Mouse (Mus musculus): ENCODE results near the gene Tarbp2. TPM values are rescaled to one million over a fixed set of nuclear protein-coding genes. Genes with fewer than 3 reads are reported as not detected.

Tarbp2 gene
- polyA plus RNA-seq (2017; shearing (Covaris generic)): 10 to 100 TPM; 25.3 to 25.9 TPM

DNA sequence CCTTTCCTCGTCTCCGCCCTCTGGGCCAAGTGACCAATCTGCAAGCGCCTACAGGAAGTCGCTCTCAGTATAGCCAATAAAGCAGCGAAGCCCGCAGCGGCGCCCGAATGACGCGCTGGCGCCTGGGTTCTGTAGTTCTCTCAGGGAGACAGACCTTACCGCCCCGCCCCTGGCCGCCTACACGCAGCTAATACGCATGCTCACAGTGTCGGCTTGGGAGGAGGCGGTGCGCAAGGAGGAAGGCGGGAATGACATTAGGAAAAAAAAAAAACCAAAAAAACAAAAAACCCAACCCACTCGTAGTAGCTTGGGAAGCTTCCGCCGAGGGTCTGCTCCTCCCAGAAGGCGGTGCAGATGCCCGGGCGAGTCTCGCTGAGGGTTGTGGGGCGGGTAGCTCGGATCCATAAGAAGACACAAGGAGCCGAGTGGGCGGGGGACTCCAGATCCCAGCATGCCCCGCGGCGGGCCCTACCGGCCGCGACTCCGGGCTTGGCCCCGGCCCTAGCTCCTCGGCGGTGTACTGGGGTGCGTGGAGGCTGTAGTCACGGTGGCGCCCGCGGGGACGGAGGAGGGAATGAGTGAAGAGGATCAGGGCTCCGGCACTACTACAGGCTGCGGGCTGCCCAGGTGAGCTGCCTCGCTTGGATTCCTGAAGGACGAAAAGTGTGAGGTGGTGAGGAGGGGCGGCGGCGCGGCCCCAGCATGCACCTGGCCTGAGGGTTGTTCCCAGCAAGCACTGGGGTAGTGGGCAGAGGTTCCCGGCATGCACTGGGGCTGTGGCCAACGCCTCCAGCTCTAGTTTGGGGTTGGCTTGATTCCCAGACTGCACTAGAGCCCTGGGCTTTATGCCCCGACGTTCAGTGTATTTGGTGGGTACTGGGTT is at the start of gene Tarbp2:
Tarbp2 (plus strand) TSS at position 217 of the 883 bp plus-strand sequence.
- ATAC-seq: peak; percentile 89

DNA sequence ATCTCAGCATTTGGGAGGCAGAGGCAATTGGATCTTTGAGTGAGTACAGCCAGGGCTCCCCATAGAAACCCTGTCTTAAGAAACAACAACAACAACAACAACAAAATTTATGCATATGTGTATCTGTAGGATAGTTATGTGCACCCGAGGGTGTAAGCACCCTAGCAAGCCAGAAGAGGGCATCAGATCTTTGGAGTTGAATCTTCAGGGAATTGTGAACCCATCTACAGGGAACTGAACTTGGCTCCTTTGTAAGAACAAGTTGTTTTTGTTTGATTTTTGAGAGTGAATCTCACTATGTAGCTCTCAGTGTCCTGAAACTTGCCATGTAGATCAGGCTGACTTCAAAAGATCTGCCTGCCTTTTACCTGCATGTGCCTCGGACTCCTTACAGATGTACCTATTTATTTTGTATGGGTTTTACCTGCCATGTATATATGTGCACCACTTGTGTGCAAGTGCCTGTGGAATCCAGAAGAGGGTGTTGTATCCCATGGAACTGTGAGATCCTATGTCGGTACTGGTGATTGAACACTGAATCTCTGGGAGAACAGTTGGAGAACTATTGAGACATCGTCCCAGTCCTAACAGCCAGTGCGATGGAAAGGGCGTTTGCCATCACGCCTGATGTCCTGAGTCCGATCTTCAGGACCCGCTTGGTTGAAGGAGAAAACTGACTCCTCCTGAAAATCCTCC is 49.2 kb upstream of the Tarbp2 start:
- no peak for ATAC-seq

DNA sequence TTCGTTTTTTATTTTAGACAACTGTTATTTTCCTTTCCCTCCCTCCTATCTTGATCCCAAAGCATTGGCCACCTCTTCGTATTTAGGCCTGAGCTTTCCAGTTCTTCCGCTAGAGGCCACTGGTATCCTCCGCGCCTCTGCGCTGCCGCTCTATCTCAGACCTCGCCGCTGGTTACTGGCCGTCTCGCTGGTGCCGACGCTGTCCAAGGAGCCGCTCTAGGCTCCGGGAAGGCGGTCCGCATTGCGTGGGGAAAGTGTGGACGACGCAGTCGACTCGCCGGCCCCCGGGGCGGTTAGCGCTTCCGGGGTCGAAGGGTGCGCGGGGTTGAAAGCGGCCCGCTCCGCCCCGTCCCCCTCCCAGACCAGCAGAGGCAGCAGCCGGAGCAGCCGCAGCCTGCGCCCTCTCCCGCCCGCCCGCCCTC is 47.8 kb upstream of the Tarbp2 start, which contains the start of gene Pcbp2:
Pcbp2 (plus strand) TSS at position 357 of the 422 bp plus-strand sequence.
- ATAC-seq: peak; percentile 98

DNA sequence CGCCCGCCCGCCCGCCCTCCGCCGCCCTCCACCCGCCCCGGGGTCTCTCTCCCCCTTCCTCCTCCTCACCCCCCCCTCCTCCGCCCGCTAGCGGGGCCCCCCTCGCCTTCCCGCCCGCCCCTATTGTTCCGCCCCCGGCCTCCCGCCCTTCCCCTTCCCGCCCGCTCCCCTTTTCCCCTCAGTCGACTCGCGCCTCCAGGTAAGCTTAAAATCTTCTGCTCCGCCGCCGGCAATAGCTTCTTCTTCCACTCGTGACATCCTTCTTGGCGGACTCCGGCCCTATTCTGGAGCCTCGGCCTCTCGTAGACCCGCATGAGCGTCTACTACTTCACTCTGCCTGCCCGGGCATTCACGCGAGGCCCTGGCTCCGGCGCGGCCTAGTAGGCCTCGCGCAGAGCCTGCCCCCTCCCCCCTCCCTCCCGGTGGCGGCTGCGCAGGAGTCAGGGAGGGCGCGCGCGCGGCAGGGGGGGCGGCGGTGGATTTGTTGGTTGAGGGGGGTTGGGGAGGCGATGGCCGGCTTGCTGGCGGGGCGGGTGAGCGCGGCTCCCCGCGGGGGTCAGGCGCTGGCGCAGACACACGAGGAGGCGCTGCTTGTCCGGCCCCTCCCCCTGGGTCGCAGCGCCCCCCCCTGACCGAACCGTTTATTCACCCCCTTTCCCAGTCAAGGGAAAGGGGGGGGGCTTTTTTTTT is 47.2 kb upstream of the Tarbp2 start:
- ATAC-seq: no peak

DNA sequence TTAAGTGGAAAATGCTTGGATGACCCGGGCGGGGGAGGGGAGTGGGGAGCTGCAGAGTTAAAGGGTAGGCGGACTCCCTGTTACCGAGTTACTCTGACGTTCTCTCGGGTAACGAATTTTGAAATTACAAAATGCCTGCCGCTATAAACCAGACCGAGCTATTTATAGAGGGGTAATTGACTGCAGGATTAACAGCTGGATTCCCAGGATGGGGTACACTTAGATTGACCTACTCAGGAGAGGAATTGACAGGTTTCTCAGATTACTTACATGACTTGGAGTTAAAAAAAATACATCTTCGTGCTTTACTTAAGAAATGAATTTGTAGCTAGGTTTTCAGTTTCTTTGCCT is 46.7 kb upstream of the Tarbp2 start:
- no peak for ATAC-seq

DNA sequence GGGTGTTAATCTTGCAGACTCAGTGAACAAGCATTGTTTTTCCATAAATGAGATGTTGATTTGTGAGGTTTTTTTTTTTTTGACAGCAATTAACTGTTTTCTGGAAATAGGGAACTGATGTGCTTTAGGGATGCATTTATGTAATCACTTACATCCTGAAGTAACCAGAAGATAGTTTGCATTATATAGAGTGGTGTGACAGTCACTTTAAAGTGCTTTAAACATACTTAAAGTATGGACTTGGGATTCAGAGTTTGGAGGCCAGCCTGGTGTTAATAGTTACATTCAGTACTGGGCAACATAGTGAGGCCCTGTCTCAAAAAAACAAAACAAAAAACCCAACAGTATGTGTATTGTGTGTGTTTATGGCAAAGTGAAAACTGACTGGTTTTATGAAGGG is 46.3 kb upstream of the Tarbp2 start:
- ATAC-seq: no peak

DNA sequence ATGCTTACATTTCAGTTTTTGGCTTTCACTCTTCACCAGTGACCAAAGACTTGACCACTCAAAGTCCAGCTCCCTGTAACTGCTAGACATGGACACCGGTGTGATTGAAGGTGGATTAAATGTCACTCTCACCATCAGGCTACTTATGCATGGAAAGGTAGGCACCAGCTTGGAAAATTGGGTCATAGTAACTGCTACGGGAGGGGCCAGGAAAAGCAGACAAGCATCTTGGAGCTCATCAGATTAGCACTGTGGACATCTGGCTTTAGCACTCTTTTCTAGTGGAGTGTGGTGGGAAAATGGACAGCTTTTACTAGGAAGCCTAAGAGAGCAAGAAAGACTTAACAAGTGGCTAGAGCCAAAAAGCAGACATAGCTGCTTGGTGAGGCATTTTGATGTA is 44.7 kb upstream of the Tarbp2 start:
- ATAC-seq: no peak

DNA sequence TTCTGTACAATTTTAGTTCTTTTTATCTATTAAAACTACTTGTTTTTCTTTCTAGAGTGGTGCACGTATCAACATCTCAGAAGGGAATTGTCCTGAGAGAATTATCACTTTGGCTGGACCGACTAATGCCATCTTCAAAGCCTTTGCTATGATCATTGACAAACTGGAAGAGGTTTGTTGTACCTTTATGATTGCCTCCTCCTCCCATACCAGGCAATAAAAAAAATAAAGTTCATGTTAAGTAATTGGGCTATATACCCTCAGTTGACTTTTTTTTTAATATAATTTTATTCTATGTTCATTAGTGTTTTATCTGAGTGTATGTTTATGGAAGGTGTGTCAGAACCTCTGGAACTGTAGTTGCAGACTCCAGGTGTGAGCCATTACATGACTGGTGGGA is 43.5 kb upstream of the Tarbp2 start:
- no peak for ATAC-seq

DNA sequence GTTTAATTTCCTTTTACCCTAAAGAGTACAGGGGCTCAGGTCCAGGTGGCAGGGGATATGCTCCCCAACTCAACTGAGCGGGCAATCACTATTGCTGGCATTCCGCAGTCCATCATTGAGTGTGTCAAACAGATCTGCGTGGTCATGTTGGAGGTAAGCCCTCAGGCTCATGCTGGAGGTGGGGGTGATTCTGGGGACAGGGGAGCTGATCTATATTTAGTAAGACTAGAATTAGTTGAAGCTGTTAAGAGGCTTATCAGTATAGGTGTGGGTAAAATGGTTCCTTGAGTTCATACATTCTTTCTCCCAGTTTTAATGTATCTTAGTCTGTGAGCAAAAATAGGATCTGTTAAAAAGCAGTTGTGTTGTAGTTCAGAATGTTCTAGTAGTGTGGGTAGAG is 34.9 kb upstream of the Tarbp2 start:
- no peak for ATAC-seq

DNA sequence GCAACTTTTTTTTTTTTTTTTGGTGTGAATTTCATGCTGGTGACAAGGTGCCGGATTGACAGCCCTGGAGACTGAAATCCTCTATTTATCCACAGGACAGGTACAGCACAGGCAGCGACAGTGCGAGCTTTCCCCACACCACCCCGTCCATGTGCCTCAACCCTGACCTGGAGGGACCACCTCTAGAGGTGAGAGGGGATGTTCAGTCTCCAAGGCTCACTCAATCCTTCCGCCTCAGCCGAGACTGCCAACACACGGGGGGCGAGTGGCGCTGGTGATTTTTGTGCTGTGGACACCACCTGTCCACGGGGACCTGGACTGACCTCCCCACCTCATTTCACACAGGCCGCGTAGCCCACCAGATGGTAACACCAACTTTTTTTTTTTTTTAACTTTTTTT is 32.1 kb upstream of the Tarbp2 start:
- ATAC-seq: no peak

DNA sequence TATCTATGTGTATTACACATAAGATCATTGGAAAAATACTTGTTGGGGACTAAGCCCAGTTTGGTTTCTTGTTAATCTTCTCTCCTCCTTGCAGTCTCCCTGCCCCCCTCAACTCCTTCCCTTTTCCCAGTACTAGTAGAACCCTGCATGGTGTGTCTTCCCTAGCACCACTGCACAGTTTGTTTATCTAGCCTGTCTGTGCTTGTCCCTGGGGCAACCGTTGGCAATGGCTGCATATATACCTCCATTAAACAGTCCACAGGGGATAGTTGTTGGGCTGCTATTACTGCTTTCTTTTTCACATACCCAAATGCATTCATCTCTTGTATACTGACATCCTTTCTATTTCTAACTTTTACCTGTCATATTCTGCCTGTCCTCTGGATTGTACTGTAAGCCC is 30.3 kb upstream of the Tarbp2 start:
- no peak for ATAC-seq

DNA sequence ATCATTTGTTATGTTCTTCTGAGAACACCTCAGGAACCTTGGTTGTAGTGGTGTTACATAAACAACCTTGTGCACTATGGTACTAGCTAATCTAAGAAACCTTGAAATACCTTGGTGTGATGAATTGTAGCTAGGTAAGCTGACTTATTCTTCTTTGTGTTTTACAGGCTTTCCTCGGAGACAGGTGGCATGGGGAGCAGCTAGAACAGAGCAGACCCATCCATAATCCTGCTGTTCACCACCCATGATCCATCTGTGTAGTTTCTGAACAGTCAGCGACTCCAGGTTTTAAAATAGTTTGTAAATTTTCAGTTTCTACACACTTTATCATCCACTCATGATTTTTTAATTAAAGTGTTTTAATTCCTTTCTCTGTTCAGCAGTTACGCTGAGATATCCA is 19.7 kb upstream of the Tarbp2 start:
- no peak for ATAC-seq

DNA sequence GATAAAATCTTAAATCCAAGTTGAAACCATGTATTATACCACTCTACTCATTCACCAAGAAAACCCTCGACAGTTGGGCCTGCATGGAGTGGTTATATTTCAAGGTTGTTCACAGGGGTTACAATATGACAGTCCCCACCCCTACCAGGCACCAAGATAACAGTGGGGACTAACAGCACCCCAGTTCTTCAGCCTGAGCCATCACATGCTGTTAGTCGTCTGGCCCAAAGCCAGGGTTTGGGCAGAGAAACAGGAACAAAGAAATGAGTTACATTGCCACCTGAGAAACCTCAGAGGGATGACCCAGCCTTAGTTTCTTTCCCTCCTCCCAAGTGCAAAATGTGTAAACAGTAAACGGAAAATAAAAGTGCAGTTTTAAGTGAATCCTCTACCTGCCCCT is 18.6 kb upstream of the Tarbp2 start:
- no peak for ATAC-seq

DNA sequence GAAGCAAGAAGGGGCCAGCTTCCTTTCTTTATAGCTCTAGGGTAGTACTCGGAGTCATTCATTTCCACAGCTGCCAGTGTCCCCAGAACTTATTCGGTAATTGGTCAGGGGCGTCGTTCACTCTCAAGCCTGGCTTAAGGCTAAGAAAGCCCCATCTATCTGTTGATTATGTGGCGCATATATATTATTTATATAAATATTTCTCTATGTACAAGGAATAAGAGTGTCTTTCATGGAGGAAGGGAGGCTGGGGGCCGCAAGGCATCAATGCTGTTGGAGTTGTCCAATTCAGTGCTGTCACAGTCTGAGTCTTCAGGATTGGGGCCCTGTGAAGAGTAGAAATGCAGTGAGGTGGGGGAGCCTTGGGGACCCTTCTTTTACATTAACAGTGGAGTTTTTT is 18.1 kb upstream of the Tarbp2 start:
- no peak for ATAC-seq

DNA sequence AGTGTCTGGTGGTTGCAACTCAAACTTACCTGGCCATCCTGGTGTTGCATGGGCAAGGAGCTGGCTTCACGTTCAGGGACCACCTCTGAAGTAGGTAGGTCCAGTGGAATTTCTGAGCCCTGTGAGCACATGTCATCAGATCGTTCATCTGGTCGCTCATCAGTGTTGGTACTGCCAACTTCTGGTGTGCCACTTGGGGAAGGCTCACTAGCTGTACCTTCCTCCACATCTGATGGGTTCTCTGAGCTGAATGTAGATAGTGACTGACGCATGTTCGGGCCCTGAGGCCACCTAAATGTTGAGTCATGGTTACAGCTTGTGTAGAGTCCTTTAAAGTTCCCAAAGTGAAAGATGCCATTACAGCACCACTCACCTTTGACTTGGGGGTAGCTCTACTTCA is 17.5 kb upstream of the Tarbp2 start:
- ATAC-seq: no peak

DNA sequence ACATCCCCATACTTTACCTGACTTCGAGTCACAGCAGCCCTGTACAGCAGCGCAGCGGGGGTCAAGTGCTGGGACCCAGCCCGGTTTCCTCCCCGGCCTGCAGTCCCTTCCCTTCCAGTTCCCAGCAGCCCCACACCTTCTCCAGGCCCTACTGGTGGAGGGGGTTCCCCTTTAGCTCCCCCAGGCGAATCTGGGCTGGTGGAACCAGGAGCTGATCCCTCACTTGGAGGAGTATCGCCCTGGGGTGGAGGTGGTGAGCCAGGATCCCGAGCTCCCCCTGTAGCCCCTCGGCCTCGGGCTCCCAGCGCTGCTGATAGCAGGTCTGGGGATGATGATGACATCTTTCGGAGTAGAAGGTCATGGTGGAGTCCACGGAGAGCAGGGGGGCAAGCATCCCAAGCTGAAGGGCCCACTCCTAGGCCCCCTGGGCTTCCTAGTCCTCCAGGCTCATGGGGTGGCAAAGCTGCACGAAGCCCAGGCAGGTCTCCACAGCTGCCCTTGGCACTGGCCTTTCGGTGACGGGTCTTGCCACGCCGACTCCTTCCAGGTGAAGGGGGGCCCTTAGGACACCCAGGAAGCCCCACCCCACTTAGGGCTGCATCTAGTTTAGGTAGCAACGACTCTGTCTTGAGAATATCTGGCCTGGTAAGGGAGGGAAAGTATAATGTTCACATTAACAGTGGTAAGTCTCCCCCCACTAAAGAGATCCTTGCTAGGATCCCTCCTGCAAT is 16.7 kb upstream of the Tarbp2 start:
- no peak for ATAC-seq

DNA sequence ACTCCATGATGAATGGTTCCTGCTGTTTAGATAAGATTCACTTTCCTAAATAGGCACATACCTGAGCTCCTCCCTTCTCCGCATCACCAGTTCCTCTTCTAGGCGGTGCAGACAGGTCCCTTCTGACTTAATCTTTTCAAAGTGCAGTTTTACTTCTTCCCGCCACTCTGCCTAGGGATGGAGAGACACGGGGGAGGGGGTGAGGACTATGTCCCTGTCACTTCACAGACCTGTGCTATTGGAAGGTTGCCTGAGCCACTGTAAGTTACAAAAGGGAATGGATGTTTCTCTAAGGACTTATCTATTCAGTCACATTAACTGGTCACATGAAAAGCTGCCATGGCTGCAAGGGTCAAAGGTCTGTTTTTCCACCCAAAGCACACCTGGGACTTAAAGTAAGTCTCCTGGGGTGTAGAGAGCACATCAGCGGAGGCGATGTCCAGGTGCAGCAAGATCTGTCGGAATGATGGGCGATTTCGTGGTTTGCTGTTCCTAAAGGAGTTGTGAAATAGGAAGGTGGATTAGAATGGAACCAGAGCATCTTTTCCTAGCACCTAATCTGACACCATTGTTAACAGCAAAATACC is 15.6 kb upstream of the Tarbp2 start:
- no peak for ATAC-seq

DNA sequence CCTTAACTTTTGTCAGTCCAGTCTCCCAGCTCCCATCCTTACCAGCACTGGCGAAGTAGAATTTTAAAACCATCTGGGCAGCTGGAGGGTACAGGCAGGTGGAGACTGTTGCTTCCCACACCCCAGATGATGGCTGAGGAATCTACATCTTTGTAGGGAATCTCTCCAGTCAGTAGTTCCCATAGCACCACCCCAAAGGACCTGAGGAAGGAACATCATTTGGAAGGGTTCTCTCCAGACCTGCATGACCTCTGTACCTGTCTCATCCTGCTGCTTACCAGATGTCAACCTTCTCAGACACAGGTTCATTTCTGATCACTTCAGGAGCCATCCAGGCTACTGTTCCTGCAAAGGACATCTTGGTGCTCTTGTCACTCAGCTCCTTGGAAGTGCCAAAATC is 14.5 kb upstream of the Tarbp2 start, which contains the start of gene Gm10337:
Gm10337 (plus strand) TSS at position 276 of the 400 bp plus-strand sequence.
- no peak for ATAC-seq

DNA sequence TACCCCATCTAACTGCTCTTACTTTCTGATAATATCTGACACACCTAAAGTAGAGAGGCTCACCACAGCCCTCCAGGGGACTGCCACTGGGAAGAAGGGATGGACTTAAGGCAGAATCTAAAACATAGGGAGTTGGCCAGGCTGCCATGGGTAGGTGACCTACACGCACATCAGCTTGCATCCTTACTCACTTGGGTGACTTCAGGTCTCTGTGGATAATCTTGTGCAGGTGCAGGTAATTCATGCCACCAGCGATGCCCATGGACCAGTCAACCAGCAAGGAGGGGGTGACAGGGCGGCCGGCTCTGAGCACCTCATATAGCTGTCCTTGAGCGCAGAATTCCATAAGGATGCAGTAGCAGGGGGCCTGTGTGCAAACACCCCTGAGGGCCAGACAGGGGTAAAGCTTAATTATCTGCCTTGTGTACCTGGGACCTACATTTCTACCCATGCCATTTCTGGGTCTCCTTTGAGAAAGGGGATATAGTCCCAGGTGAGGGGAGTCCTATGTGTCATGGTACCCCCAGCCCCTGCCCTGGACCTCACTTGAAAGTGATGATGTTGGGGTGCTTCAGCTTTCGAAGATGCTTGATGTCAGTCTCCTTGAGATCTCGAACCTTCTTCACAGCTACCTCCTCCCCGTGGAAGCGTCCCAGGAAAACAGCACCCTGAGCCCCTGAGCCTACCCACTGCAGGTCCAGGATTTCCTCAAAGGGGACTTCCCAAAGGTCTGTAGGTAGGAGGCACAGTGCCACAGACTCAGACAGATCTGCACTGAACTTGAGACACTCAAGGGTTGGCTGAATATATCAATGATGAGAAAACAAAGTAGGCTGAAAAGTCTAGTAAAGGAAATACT is 13.8 kb upstream of the Tarbp2 start:
- no peak for ATAC-seq

DNA sequence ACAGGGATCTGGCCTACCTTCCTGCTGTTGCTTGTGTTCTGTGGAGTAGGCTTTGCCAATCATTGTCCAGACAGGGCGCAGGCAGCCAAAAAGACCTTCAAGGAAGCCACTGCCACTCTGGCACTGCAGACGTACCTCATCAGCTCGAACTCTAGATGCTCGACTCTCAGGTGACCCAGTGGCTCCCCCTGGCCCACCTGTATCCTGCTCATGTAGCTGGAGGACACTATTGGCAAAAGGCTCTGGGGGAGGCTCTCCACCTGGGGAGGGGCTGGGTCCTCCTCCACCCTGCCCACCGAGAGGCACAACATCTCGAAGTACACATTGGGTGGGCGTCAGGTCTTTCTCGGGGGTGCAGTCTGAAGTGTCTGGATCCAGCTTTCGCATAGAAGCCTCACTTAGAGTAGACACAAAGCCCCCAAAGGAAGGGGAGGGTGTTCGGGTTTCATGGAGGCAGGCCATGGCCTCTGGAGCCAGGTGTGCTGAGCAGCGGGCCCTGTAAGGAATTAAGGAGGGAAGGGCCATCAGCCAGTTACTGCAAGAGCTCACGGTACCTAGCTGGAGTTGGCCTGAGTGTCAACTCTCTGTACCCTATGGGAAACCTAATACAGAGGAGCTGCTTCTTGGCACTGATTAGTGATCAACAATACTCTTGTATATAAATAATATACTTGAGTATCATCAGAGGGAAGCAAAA is 12.8 kb upstream of the Tarbp2 start:
- ATAC-seq: no peak
